Mouse (Mus musculus) thymus, postnatal 36 days (tissue): ENCODE measurements around the gene Cdca5.
"Not testable (repeated sequence)": the region's sequence is repeated elsewhere in the genome, so short reads cannot be mapped to it uniquely, and the experiment has no call there.

Source experiments
- DNase-seq, 2 experiments: peaks; one replicate each; pipeline ENCODE4 v3.0.0; 2022; ENCODE audit warnings: mixed read lengths in 2 of 2

Gene Cdca5

DNA sequence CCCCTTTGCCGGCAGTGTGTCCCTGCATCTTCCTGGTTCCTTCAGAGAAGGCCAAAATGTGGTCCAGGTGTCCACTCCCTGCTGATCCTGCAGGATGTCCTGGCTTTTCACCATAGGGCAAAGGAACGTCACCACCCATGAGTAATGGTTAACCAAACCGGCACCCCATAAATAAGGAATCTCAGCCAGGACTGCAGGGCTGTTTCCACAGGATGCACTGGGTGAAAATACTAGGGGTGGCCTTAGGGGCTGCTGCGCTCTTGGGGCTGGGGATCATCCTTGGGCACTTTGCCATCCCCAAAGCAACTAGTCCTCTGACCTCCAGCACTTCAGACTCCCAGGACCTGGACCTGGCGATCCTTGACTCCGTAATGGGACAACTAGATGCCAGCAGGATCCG, 20.8 kb downstream of the Cdca5 start, which contains the start of gene Naaladl1:
TSS of gene Naaladl1 (plus strand) at position 197 of the 400 bp plus-strand sequence.
- DNase-seq: no peak

DNA sequence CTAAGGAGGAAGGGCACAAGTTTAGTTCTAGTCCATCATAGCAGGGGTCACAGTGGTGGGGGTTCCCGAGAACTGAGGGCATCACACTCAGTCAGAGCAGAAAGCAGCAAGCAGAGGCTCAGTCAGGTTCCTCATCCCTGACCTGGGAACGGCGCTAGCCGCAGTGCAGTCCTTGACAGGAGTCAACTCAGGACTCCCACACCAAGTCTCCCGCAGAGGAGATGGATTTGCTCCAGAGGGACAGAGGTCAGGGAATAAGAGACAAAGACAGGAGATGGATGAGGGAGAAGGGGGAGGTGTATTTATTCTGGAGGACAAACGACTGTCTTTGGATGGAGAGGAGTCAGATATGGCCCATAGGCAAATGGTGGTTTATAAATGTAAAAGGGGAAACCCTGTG, 28.3 kb downstream of the Cdca5 start:
- DNase-seq: no peak

DNA sequence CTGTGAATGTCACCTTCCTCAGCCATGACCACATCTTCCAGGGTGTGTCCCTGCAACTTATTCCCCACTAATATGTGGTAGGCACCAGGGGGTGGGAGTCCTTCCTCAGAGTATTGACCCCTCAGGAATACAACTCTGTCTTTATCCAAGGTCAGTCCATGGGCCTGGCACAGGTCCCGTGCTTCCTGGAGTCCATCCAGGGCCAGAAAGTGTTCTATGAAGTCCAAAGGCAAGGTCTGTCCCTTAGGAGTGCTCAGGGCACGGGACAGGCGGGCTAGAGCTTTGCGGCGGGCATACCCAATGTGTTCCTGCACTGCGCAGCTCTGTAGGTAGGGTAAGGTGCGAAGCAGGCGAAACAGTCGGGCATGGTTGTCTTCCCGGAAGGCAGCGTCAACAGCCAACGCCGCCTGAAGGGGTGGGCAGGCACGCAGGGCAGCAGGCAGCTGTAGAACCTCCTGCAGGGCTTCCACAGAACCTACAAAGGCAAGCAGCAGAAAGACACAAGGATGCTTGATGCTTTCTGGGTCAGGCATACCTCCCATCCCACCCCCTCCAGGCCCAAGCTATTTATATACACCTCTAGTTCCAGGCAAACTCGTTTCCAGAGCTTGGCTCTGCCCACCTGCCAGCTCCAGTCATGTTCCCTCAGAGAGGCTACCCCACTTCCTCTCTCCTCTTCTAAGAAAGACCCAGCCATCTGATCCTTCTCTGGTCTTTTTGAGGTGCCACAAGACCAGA, 31.5 kb downstream of the Cdca5 start:
- DNase-seq: no peak

DNA sequence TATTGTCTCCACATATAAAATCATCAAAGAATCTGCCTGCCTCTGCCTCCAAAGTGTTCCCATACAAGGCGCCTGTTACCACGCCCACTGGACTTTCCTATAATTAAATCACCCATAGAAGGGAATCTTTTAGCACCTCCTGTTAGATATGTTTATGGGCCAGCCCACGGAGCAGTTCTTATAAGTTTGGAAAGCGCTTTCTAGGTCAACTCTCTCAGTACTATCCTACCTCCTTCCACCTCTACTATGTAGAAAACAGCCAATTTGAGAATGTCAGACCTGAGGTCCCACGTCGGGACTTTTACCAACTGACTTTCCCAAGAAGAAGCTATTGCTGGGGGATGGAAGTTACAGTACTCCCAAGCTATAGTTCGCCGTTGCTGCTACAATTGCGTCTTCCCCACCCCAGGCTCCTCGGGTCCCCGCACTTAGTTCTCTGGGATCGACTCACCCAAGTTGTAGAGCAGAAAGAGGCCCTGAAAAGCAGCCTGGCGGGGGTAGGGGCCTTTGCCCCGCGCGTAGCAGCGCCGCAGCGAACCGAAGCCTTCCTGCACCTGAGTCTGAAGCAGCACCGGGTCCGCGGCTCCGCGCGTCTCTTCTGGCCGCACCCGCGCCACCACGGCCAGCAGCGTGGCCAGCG, 32.7 kb downstream of the Cdca5 start:
- DNase-seq: no peak

DNA sequence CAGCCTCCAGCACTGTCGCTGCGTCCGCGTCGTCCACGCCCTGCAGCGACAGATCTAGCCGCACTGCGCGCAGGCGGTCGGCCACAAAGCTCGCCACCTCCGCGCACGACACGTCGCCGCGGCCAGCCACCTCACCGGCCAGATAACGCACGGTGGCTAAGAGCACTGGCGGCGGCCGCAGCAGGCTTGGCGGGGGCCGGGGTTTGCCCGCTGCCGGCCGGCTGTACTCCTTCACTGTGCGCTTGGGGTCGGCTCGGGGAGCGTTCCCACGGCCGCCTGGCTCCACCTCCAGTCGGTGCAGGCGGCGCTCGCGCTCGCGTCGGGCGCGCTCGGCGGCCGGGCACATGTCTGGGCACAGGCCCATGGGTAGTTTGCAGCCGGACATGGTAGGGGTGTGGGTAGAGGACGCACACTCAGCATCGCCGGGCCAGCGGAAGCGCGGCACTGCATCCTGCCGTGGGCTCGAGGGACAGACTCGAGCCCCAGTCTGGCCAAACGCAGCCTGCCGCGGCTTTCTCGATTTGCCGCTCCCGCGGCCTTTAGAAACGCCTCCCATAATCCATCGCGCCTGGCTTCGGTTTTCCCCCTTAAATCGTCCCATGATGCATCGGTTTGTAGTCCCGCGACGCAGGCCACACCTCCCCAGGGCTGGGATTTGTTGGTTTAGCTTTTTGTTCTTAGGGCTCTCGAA, 33.3 kb downstream of the Cdca5 start, which contains the start of gene Sac3d1:
TSS of gene Sac3d1 (minus strand) at position 665 of the 691 bp plus-strand sequence.
- DNase-seq: peak; percentile 88 to 90

DNA sequence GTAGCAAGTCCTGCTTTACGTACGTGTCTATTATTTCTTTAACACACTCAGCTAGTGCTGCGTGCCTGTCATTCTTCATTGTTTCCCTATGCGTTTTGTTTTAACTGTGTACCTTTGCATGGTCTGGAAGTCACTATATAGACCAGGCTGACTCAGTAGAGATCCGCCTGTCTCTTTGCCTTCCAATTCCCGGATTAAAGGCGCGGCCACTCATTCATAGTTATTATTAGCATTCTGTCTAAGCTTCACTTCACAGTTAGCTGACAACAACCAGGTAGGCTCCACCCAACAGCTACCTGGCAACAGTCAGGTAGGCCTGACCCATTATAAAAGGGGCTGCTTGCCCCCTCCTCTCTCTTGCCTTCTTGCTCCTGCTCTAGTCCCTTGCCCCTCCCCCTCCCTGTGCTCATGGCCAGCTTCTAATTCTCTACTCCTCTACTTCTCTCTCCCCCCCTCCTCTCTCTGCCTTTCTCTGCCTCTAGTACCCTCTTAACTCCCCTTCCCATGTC, 33.9 kb downstream of the Cdca5 start:
- DNase-seq: peak in 1 of 2 experiments; percentile 31

DNA sequence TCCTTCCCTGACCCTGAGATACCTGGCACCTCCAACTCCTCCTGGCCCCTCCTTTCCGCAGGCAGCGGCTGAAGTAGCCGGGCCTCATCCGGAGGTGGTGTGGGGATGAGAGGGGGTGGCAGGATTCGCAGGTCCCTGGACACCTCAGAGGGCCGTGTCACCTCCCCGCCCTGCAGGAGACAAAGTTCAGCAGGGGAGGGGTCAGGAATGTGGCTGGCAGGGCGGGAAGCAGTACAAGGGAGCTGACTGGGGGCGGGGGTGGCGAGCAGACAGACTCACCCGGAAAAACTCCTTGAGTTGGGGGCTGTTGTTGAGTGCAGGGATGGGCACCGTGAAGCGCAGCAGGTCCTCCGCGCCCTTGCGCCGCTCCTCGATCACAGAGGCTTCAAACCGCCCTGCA, 37.0 kb downstream of the Cdca5 start:
- DNase-seq: no peak

DNA sequence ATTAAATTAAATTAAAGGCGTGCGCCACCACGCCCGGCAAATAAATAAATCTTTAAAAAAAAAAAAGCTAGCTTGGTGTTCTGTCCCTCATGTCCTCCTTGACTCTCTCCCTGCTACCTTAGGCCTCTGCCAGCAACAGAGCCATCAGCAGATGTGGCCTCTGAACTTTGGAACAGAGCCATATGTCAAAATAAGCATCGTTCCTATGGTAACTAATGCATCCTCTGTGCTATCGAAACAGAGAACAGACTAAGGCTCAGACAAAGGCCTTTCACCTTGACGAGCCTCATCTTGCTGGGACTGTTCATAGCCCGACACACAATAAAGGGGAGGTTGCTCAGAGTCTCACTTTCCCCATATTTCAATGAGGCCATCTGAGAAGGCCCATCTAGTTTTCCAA, 38.5 kb downstream of the Cdca5 start:
- no peak for DNase-seq

DNA sequence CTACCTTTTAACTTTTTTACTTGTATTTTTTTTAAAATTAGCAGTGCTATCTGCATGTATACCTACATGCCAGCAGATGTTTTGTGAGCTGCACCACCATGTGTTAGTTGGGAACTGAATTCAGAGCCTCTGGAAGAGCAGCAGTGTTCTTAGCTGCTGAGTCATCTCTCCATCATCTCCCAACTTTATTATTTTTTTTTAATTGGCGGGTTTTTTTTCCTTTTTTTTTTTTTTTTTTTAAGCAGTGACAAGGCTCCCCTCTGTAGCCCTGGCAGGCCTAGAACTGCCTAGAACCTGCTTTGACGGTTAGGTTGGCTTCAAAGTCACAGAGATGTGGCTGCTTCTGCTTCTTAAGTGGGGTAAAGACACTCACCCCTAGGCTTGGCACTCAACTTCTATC, 40.1 kb downstream of the Cdca5 start:
- DNase-seq: no peak

DNA sequence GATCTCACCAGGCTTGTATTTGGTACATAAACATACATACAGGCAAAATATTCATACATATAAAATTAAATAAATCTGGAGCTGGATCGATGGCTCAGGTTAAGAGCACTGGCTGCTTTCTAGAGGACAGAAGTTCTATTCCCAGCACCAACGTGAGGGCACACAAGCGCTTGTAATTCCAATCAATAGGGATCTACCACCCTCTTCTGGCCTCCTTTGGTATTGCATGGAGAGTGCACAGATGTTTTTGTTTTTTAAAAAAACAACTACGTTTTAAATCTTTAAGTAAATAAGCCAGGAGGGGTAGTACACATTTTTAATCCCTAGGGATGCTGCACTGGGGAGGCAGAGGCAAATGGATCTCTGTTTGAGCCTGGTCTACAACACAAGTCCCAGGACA, 41.5 kb downstream of the Cdca5 start:
- DNase-seq: peak in 1 of 2 experiments; percentile 27

DNA sequence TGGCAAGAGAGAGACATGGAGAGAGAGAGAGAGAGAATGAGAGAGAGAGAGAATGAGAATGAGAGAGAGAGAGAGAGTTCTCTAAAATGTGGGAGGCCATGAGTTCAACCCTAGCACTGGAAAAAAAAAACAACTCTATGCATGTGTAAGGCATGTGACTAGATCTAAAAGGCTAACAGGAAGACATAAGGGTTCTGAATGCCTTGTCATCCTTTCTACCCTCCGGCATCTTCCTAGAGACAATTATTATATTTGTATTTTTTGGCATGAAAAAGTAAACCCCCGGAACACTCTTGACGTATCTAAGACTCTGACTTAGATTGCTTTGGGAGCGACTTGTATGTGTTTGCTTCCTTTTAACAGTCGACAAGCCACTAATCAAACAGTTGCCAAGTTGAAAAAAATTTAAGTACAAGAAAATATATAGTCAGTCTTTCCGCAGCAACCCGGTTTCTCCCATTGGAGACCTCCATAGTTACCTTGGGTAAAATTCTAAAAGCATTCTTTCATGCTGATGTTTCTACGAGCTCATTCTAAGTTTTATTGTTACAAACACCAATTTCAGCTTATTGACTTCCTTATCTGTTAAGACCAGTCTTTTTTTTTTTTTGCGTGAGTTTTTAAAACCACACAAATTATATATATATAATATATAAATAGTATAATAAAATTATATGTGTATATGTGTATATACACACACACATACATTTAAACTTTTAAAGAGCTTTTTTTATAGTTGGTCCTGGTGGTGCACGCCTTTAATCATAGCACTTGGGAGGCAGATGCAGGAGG, 42.2 kb downstream of the Cdca5 start:
- DNase-seq: no peak

DNA sequence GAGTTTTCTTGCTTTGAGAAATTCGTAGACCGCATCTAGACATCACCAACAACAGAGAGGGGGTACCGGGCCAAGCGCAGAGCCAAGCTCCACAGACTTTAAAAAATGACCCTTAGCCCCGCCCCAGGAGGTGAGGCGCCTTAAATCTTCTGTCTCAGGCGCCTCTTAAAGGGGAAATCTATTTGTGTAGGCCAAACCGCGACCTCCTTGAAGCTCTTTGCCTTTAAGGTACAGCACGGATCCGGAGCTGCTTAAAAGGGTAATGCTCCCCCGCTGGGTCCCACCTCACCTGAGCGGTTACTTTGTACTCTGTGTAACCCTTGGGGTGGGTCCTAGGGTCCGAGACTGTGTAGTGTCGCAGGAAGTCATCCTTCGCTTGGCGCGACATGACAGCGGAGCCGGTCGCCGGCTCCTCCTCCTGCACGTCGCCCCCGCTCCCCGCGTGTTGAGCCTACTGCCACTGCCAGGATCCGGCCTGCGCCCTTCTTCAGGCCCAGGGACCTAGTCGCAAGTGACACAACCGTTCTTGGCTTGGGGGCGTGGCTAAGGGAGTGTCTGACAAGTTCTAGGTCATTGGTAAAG, 43.1 kb downstream of the Cdca5 start, which contains the start of gene Snx15:
TSS of gene Snx15 (minus strand) at position 545 of the 582 bp plus-strand sequence.
- peak; percentile 95 to 97 for DNase-seq

DNA sequence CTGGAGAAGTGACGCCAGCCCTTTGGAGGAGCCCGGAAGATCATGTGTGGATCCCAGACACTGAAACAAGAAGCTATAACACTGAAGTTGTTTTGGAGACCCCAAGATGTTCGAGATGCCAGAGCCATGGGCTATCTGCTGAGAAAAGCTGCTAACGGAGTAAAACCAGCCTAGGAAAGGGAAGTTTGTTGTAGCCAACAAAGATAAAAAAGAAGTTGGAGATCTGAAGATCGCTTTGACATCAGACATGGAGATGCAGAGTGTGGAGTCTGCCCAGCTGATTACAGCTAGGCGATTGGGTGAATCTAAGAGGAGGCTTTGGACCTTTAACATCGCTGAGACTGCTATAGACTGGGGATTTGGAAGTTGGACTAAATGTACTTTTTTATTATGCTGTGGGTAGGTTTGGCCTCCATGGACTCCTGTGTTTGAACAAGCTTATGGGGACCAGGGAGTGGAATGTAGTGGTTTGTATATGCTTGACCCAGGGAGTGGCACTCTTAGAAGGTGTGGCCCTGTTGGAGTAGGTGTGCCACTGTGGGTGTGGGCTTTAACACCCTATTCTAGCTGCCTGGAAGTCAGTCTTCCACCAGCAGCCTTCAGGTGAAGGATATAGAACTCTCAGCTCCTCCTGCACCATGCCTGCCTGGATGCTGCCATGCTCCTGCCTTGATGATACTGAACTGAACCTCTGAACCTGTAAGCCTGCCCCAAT, 45.8 kb downstream of the Cdca5 start:
- not testable (repeated sequence) for DNase-seq

DNA sequence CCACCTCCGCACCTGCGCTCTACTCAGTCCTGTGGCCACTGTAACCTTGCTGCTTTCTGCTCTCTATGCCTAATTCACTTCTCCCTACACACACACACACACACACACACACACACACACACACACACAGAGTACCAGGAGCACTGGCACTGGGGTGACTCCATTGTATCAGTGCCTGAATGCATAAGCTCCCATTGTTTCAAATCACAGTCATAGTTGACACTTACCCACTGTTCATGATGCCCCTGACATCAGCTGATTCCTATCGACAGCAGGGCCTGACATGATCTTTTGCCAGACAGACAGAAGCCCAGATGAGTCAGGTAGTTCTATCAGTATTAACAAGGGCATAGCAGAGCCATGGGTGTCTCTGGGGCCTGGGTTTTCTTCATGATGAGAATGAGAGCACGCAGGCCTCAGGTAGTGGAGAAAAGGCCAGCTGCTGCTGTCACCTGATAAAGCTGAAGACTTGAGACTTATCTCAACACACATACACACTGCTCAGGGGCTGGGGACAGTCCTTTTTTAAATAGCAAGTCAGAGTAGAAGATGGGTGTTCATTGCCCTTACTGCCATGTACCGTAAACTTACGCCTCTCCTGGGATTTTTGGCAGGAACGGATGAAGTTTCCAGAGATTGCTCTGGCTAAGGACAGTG, 47.5 kb downstream of the Cdca5 start:
- DNase-seq: no peak

DNA sequence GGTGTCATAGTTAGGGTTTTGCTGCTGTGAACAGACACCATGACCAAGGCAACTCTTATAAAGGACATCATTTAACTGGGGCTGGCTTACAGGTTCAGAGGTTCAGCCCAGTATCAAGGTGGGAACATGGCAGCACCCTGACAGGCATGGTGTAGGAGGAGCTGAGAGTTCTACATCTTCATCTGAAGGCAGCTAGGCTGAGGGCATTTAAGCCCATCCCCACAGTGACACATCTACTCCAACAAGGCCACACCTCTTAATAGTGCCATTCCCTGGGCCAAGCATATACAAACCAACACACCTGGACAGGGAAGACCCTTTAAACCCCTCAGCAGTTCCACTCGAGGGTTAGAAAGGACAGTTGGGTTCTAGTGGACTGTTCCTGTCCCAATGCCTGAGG, 48.4 kb downstream of the Cdca5 start:
- DNase-seq: not testable (repeated sequence)

DNA sequence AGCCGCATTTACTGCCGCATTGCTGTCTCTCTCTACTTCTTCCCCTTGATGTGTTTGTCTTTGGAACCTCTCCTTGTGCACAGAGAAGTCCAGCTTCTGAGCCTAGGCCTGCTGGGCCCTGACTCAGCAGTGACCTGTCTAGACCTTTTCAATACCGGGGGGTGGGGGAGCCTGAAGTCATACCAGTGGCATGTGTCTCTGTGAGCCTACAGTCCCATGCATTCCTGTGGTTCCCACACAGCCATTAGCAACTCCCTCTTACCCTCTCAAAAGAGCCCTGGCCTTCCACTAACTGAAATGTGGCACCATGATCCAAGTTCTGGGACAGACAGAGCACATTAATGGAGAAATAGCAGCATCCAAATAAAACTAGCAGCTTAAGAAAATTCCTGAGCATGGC, 51.6 kb downstream of the Cdca5 start:
- no peak for DNase-seq

DNA sequence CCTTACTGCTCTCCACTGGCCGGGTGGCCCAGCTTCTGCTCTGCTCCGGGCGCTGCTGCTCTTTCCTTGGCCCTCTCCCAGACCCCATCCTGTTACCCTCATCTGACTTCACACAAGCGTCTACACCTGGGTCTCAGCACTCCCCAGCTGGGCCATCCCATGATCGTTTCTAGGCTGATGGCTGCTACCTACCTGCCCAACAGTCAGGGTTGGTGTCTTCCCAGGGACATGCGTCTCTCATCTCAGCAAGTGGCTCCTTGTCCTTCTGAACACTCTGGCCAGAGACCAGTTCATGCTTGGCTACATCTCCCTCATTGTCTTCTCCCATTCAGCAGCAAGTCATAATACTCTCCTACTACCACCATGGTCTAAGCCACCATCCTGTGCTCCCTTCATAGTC, 54.9 kb downstream of the Cdca5 start:
- no peak for DNase-seq

DNA sequence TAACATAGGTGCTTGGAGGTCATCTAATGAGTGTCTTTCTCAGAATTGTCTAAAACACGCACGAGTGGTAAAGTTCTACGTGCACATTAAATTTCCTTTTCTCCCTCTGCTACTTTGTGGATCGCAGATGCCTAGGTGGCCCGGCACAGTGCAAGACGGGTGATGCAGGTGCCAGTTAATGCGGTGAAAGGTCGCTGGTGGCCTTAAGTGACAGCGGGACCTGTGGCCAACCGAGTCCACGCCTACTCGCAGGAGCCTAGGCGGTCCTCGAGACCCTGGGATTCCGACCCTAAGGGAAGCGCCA, 55.5 kb downstream of the Cdca5 start:
- DNase-seq: no peak

DNA sequence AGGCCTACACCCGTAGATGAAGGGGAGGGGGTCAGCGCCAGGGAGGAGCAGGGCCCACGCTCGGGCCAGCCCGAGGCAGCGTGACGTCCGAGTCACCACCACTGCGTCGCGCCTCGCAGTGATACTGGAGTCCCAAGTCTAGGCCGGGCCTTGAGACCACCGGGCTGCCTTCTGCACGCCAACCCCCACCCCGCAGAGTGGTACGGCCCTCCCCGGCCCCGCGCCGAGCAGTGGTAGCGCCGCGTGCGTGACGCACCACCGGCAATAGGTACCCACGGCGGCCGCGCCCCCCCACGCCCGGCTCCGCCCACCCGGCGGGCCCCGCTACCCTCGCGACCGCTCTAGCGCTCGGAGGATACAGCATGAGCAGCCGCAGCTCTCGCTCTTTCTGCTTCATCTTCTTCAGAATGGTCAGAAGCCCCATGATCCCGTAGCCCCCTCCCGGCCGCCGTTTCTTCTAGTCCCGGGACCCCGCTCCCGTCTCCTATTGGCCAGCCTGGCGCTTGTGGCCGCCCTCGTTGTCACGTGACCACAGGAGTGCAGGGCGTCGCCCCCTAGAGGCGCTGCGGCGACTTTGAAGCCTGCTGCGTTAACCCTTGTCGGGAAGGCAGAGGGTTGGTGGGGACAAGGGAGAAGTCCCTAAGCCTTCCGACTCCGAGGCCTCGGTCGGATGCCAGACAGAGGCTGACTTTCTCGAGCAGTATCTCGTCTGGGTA, 56.1 kb downstream of the Cdca5 start, which contains the start of gene Batf2:
TSS of gene Batf2 (plus strand) at position 306 of the 716 bp plus-strand sequence.
- DNase-seq: peak; percentile 91 to 93

DNA sequence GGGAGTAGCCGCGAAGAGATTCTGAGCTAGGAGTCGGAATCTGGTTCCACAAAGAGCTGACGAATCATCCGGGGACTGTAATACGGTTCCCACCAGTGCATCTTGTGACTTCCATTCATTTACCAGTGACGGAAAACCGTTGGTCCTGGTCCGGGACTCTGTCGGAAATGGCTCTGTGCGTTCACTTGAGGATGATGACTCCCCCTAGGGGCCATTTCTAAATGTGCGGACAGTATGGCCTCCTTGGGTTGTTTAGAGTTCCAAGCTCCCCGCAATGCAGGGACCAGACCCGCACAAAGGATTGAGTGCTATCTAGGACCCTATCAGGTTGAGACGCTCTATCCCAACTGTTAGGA, 56.6 kb downstream of the Cdca5 start, which contains the start of gene Arl2:
TSS of gene Arl2 (minus strand) at position 155 of the 356 bp plus-strand sequence.
- DNase-seq: peak; percentile 71 to 75
